In genomic region chr9:89208939-89209338, GRCm38 (mm10) we compare ENCODE assay signal across 18 mouse cellular contexts. TPM values are rescaled to one million over a fixed set of nuclear protein-coding genes. Genes with fewer than 3 reads are reported as not detected.
A peak's percentile ranks its signal among the peaks of the same experiment; 100 is the strongest.
DNase-seq lines count a peak whose midpoint lies in the region; ATAC-seq lines count a peak whose summit lies in the region.
"Had no signal": no experiment of that assay in that cellular context is flagged by ENCODE, and none has a peak within 500 bp of the region (broad histone marks: within the 10 kb centered on the region; RNA-seq: fewer than 3 reads in every experiment).

No protein-coding gene starts in this region.

- DNase-seq in 3T3-L1 (ENCODE audit: low read depth, low spot score) (peak; percentile 49), ES-CJ7 (ENCODE audit: low read depth, low spot score) (peak; percentile 7)
- peak; percentile 77 for DNase-seq in CD4-positive helper T cell, adult 2 months (ENCODE audit: low read depth, low spot score)
- peak; percentile 37 for DNase-seq in T-cell, adult 2 months (ENCODE audit: low spot score)
- DNase-seq in naive thymus-derived CD4-positive, alpha-beta T cell, adult 2 months (ENCODE audit: low read depth), result peak; percentile 47

- peak; percentile 51 for ATAC-seq in CD4-positive, CD25-positive, alpha-beta regulatory T cell, adult 4 months
- peak; percentile 44 for ATAC-seq in activated CD4-positive, CD25-positive, alpha-beta regulatory T cell, adult 4 months
- peak; percentile 49 for ATAC-seq in inflammation-experienced regulatory T-cells, adult 6 months

RNA-seq across cellular contexts. Expression of gene Mthfs, which starts 1.5 kb away (rescaled TPM):
- 100 to 1,000 TPM in 1 of 2 experiments, 10 to 100 TPM in 1; 97.1 to 120 TPM for polyA plus RNA-seq in CD4-positive, CD25-positive, alpha-beta regulatory T cell, adult 4 months (2017; shearing (Covaris generic))
- 10 to 100 TPM; 86.2 to 93.4 TPM for polyA plus RNA-seq in activated CD4-positive, CD25-positive, alpha-beta regulatory T cell, adult 4 months (2017; shearing (Covaris generic))
- polyA plus RNA-seq in inflammation-experienced regulatory T-cells, adult 6 months (2017; shearing (Covaris generic)), result 100 to 1,000 TPM in 1 of 3 experiments, 10 to 100 TPM in 2; 85.3 to 110 (median 93.7) TPM

RNA-seq across cellular contexts. Expression of gene Gm29094, which starts 9.8 kb away (rescaled TPM):
- polyA plus RNA-seq in CD4-positive, CD25-positive, alpha-beta regulatory T cell, adult 4 months (2017; shearing (Covaris generic)), result 10 to 100 TPM in 1 of 2 experiments, 1 to 10 TPM in 1; 5.8 to 38.9 TPM
- 10 to 100 TPM in 1 of 2 experiments, 1 to 10 TPM in 1; 1.7 to 35.6 TPM for polyA plus RNA-seq in activated CD4-positive, CD25-positive, alpha-beta regulatory T cell, adult 4 months (2017; shearing (Covaris generic))
- polyA plus RNA-seq in inflammation-experienced regulatory T-cells, adult 6 months (2017; shearing (Covaris generic)), result 10 to 100 TPM in 2 of 3 experiments, 1 to 10 TPM in 1; 8.7 to 48.0 (median 45.0) TPM
- polyA plus RNA-seq: adrenal gland, adult 2 months; brain, embryonic 14.5 days; embryonic facial prominence, embryonic 13.5 days; erythroblast, embryonic 14.5 days; forebrain, embryonic 10.5 days; forebrain, embryonic 14.5 days; forebrain, embryonic 16.5 days; frontal cortex, adult 2 months had no signal

RNA-seq across cellular contexts. Expression of gene Bcl2a1b, which starts 9.9 kb away (rescaled TPM):
- polyA plus RNA-seq in CD4-positive, CD25-positive, alpha-beta regulatory T cell, adult 4 months (2017; shearing (Covaris generic)), result 100 to 1,000 TPM; 217 to 227 TPM
- polyA plus RNA-seq in activated CD4-positive, CD25-positive, alpha-beta regulatory T cell, adult 4 months (2017; shearing (Covaris generic)), result 100 to 1,000 TPM; 267 to 340 TPM
- 100 to 1,000 TPM; 262 to 408 (median 397) TPM for polyA plus RNA-seq in inflammation-experienced regulatory T-cells, adult 6 months (2017; shearing (Covaris generic))
- polyA plus RNA-seq: embryonic facial prominence, embryonic 11.5 days; forebrain, embryonic 12.5 days had no signal

Comparison
In these comparisons a context has a peak if more than half of its experiments do, and no peak if none do; other contexts are left out.
1. Peak in every context shown above with its lines: DNase-seq and ATAC-seq.
2. DNase-seq: peak in every context shown above with its lines; median percentile 77 in CD4-positive helper T cell, adult 2 months; 49 in 3T3-L1; 47 in naive thymus-derived CD4-positive, alpha-beta T cell, adult 2 months; 37 in T-cell, adult 2 months; 7 in ES-CJ7.